Mouse (Mus musculus) embryonic fibroblast, embryonic 13.5 days (primary cell): ENCODE data around the gene Kif13a.

ENCODE experiments used
- CTCF ChIP-seq: IDR thresholded peaks from 2 replicates; pipeline ENCODE4 v1.5.1; 2011; ENCODE audit warnings: mild to moderate bottlenecking, control low read depth, low read length, moderate library complexity, borderline replicate concordance; ENCODE audit not compliant: insufficient read depth
- POLR2A ChIP-seq: IDR thresholded peaks from 2 replicates; pipeline ENCODE4 v1.6.1; 2011; ENCODE audit warnings: low read depth, mild to moderate bottlenecking, control low read depth, low read length, moderate library complexity

- TF ChIP-seq POLR2A (no peak), CTCF (no peak)
Observed at GRCm38 (mm10) chr13:46833586-46833985, 96.1 kb downstream of the Kif13a start.
